Mouse (Mus musculus) gastrocnemius, adult 18-20 months (tissue): ENCODE measurements around the gene Map3k7. TPM values are rescaled to one million over a fixed set of nuclear protein-coding genes. Genes with fewer than 3 reads are reported as not detected.

Experiments used
- DNase-seq: peaks from one replicate; pipeline ENCODE4 v3.0.0; 2021; ENCODE audit warnings: low spot score
- total RNA-seq, 2 experiments: library from RNA; stranded (reverse); gene quantifications; 2 replicates each; pipeline ENCODE4 v1.2.3; 2021

Map3k7 gene
- total RNA-seq, 2 experiments from 2014 or later = 40.1 to 42.6 TPM

DNA sequence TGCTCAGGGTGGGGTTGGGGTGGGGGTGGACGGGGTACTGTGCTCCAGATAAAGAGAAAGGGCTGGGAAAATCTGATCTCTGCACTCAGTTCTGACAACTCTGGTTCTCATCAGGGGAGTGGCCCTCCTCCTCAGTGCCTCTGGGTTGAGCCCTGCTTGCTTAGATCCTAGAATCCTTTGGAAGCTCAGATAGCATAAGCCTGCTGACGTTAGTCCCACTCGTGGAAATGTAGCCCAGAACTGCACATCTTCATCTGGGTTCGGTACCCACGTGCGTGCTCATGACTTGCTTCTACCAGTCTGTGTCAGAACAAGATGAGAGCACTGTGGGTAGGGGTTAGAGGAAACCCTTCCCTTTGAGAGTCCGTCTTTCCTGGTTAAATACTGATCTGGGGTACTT, 92.5 kb downstream of the Map3k7 start:
- DNase-seq = no peak

- DNase-seq = no peak
These were observed 93.2 kb downstream of the Map3k7 start for GRCm38 (mm10) chr4:32057102-32057501.

DNA sequence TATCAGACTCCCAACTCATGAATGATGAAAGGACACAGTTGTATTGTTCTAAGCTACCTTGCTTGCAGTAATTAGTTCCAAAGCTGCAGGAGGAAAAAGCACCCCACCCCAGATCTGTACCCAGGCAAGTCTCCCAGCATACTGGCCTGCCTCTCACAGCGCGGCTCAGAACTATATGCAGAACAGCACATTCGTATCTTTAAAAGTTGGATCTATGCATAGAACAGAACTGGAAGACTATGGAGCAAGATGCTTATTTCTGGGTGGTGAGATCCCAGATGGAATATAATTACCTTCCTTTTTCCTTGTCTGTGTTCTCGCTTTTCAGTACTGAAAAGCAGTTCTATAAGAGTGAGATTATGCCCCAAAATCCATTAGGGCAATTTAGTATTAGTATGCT, 96.8 kb downstream of the Map3k7 start:
- DNase-seq = no peak

- DNase-seq = no peak
These were observed 98.6 kb downstream of the Map3k7 start for GRCm38 (mm10) chr4:32062381-32063059.

GRCm38 (mm10) chr4:32063291-32063690, 99.4 kb downstream of the Map3k7 start:
- DNase-seq = no peak
